In genomic region chr7:63901942-63902341, GRCm38 (mm10) we compare ENCODE assay signal across 18 mouse cellular contexts. TPM values are rescaled to one million over a fixed set of nuclear protein-coding genes. Genes with fewer than 3 reads are reported as not detected.
DNase-seq lines count a peak whose midpoint lies in the region; ATAC-seq and TF ChIP-seq lines count a peak whose summit lies in the region.
"Had no signal": no experiment of that assay in that cellular context is flagged by ENCODE, and none has a peak within 500 bp of the region (broad histone marks: within the 10 kb centered on the region; RNA-seq: fewer than 3 reads in every experiment).

No protein-coding gene starts in this region.

- no peaks in the 10 kb centered on the region for H3K36me3 ChIP-seq in hindbrain, embryonic 13.5 days
- H3K36me3 ChIP-seq in hindbrain, embryonic 12.5 days, result no peaks in the 10 kb centered on the region
- H3K36me3 ChIP-seq: embryonic facial prominence, embryonic 15.5 days; heart, embryonic 13.5 days had no signal

- no peaks in the 10 kb centered on the region for H3K27me3 ChIP-seq in hindbrain, embryonic 13.5 days
- no peaks in the 10 kb centered on the region for H3K27me3 ChIP-seq in hindbrain, embryonic 12.5 days
- H3K27me3 ChIP-seq: embryonic facial prominence, embryonic 15.5 days had no signal

- no peak for TF ChIP-seq CTCF in lung, adult 2 months (IDR thresholded peaks at IDR 0.05; ENCODE audit: insufficient read depth, low read length)

- no peak overlapping the region for H3K4me3 ChIP-seq in hindbrain, embryonic 13.5 days
- no peak overlapping the region for H3K4me3 ChIP-seq in hindbrain, embryonic 12.5 days
- no peak overlapping the region for H3K4me3 ChIP-seq in lung, adult 2 months (replicated peaks; ENCODE audit: extremely low read depth, low read depth, low read length)
- H3K4me3 ChIP-seq: embryonic facial prominence, embryonic 15.5 days; heart, embryonic 13.5 days; megakaryocyte, embryonic 14.5 days had no signal

- peaks cover 51% of the 10 kb centered on the region for H3K4me1 ChIP-seq in hindbrain, embryonic 13.5 days (replicated peaks)
- peaks cover 35% of the 10 kb centered on the region for H3K4me1 ChIP-seq in hindbrain, embryonic 12.5 days
- H3K4me1 ChIP-seq in lung, adult 2 months (ENCODE audit: control insufficient read depth, insufficient read depth, low read length), result peaks cover 71% of the 10 kb centered on the region

- ATAC-seq in hindbrain, embryonic 13.5 days (ENCODE audit: low FRiP score), result no peak
- no peak for ATAC-seq in hindbrain, embryonic 12.5 days (ENCODE audit: low FRiP score)
- ATAC-seq: intestine, postnatal 0 days had no signal

- 0 out of 2 replicates have a peak overlapping the region, but pooled peaks have one; percentile 24 for H3K9ac ChIP-seq in hindbrain, embryonic 13.5 days
- H3K9ac ChIP-seq in hindbrain, embryonic 12.5 days, result no peak overlapping the region
- H3K9ac ChIP-seq: embryonic facial prominence, embryonic 15.5 days; heart, embryonic 13.5 days; hindbrain, embryonic 14.5 days had no signal

- peak overlapping the region; percentile 32; the same call in 1 of the 2 replicates for H3K27ac ChIP-seq in hindbrain, embryonic 13.5 days
- no peak overlapping the region for H3K27ac ChIP-seq in hindbrain, embryonic 12.5 days
- H3K27ac ChIP-seq: embryonic facial prominence, embryonic 15.5 days; heart, embryonic 13.5 days; hindbrain, embryonic 14.5 days had no signal

- TF ChIP-seq POLR2A in lung, adult 2 months (IDR thresholded peaks at IDR 0.05; ENCODE audit: borderline replicate concordance, extremely low read depth, low read depth, low read length), result no peak

- peak; percentile 29 to 53 for DNase-seq in cerebellum, postnatal 25 days
- DNase-seq in cerebellum, adult 11 months, result no peak
- DNase-seq in lung, adult 2 months, result peak; percentile 10
- DNase-seq in lung, adult 18-20 months, result no peak
- peak; percentile 47 for DNase-seq in thymus, postnatal 0 days (ENCODE audit: low spot score)
- no peak for DNase-seq in frontal cortex, postnatal 14 days (ENCODE audit: low spot score in 2 of 2)
- DNase-seq: adrenal gland, postnatal 36 days; gastrocnemius, postnatal 36 days; liver had no signal

- 78% methylated on average over 3 of the region's 3 CpGs for WGBS in hindbrain, embryonic 13.5 days
- 78% methylated on average over 3 of the region's 3 CpGs for WGBS in hindbrain, embryonic 12.5 days
- WGBS in lung, adult 2 months, result 56% methylated on average over 3 of the region's 3 CpGs

- H3K9me3 ChIP-seq in hindbrain, embryonic 13.5 days, result no peaks in the 10 kb centered on the region
- H3K9me3 ChIP-seq in hindbrain, embryonic 12.5 days (replicated peaks), result no peaks in the 10 kb centered on the region
- H3K9me3 ChIP-seq: embryonic facial prominence, embryonic 15.5 days; heart, embryonic 13.5 days; megakaryocyte, embryonic 14.5 days had no signal

- no peak overlapping the region for H3K4me2 ChIP-seq in hindbrain, embryonic 13.5 days
- no peak overlapping the region for H3K4me2 ChIP-seq in hindbrain, embryonic 12.5 days (replicated peaks)
- H3K4me2 ChIP-seq: embryonic facial prominence, embryonic 15.5 days; heart, embryonic 13.5 days; hindbrain, embryonic 14.5 days had no signal

RNA-seq across cellular contexts. Expression of gene E030018B13Rik, which starts 14.7 kb away (rescaled TPM):
- polyA plus RNA-seq in hindbrain, embryonic 13.5 days (2015; fragmentation: Nextera tagmentation; extraction: Ambion mirVana), result 0.19 TPM in 1 of 2 replicates, not detected in the other
- 0.21 TPM in 1 of 2 replicates, not detected in the other for polyA plus RNA-seq in hindbrain, embryonic 12.5 days (2016; fragmentation: Nextera tagmentation; extraction: Ambion mirVana)
- not detected in 2 replicates for polyA plus RNA-seq in lung, adult 2 months (2012; rRNA removed)
- polyA plus RNA-seq in thymus, postnatal 0 days (2015; fragmentation: Nextera tagmentation; extraction: Ambion mirVana), result 0.21 and 0.40 TPM in 2 replicates
- polyA plus RNA-seq: heart, embryonic 13.5 days; hindbrain, embryonic 14.5 days; intestine, postnatal 0 days; large intestine, adult 2 months; lung, embryonic 16.5 days had no signal

RNA-seq across cellular contexts. Expression of gene Klf13, which starts 36.8 kb away (rescaled TPM):
- polyA plus RNA-seq in hindbrain, embryonic 13.5 days (2015; fragmentation: Nextera tagmentation; extraction: Ambion mirVana), result 25.7 and 26.9 TPM in 2 replicates
- 28.1 and 30.1 TPM in 2 replicates for polyA plus RNA-seq in hindbrain, embryonic 12.5 days (2016; fragmentation: Nextera tagmentation; extraction: Ambion mirVana)
- polyA plus RNA-seq in lung, adult 2 months (2012; rRNA removed), result 88.4 and 109 TPM in 2 replicates
- polyA plus RNA-seq in thymus, postnatal 0 days (2015; fragmentation: Nextera tagmentation; extraction: Ambion mirVana), result 95.1 and 134 TPM in 2 replicates

Comparison
In these comparisons a context has a peak if more than half of its experiments do, and no peak if none do; other contexts are left out.
1. DNase-seq: peak in cerebellum, postnatal 25 days (2 of 2), lung, adult 2 months (single experiment) and thymus, postnatal 0 days (single experiment); none in cerebellum, adult 11 months (single experiment), lung, adult 18-20 months (0 of 2) and frontal cortex, postnatal 14 days (0 of 2).